15 mouse cellular contexts compared by ENCODE assay signal in genomic region chr1:188077561-188078195, GRCm38 (mm10).
DNase-seq lines count a peak whose midpoint lies in the region; ATAC-seq and TF ChIP-seq lines count a peak whose summit lies in the region.
"Had no signal": no experiment of that assay in that cellular context is flagged by ENCODE, and none has a peak within 500 bp of the region (broad histone marks: within the 10 kb centered on the region; RNA-seq: fewer than 3 reads in every experiment).

No protein-coding gene starts in this region.

- H3K9me3 ChIP-seq in heart, postnatal 0 days (replicated peaks; ENCODE audit: control insufficient read depth, low read length): no peaks in the 10 kb centered on the region
- H3K9me3 ChIP-seq: embryonic facial prominence, embryonic 12.5 days had no signal

- H3K27ac ChIP-seq in heart, postnatal 0 days (ENCODE audit: low read depth): no peak overlapping the region
- H3K27ac ChIP-seq: embryonic facial prominence, embryonic 12.5 days; heart, adult 2 months had no signal

- ATAC-seq in heart, postnatal 0 days (ENCODE audit: insufficient read depth, low read depth): peak; percentile 36; the same call in 1 of the 2 replicates
- no peak for ATAC-seq in granulocyte monocyte progenitor cell, adult 5-6 weeks (replicated peaks; ENCODE audit: poor library complexity, severe bottlenecking)
- ATAC-seq: forebrain, postnatal 0 days had no signal

- TF ChIP-seq CTCF in heart, postnatal 0 days (IDR thresholded peaks at IDR 0.05; ENCODE audit: low read depth): no peak

- peaks cover 25% of the 10 kb centered on the region; the same call in 1 of the 2 replicates for H3K4me1 ChIP-seq in heart, postnatal 0 days (ENCODE audit: control insufficient read depth, insufficient read depth)
- H3K4me1 ChIP-seq: embryonic facial prominence, embryonic 12.5 days had no signal

- no peaks in the 10 kb centered on the region for H3K27me3 ChIP-seq in heart, postnatal 0 days (ENCODE audit: control insufficient read depth, insufficient read depth, low read length)
- H3K27me3 ChIP-seq: embryonic facial prominence, embryonic 12.5 days had no signal

- no peak for DNase-seq in heart, postnatal 0 days (ENCODE audit: low spot score)
- DNase-seq in heart, adult 8-10 months (ENCODE audit: low spot score): no peak
- peak; percentile 25 for DNase-seq in NIH3T3 (ENCODE audit: low read depth)
- peak; percentile 79 for DNase-seq in adrenal gland, postnatal 14 days
- DNase-seq in cerebellum, adult 9-10 months: peak; percentile 98
- DNase-seq in frontal cortex, postnatal 10 days (ENCODE audit: low spot score in 2 of 2): no peak
- no peak for DNase-seq in right cerebral cortex, postnatal 25 days
- DNase-seq: forebrain, postnatal 0 days; heart, postnatal 36 days; kidney, adult 2 months; right cerebral cortex, postnatal 4 days; thymus, postnatal 14 days had no signal

- 75% methylated on average over 11 of the region's 11 CpGs for WGBS in heart, postnatal 0 days

- no peak overlapping the region for H3K4me3 ChIP-seq in heart, postnatal 0 days (ENCODE audit: low read depth, low read length)
- H3K4me3 ChIP-seq: embryonic facial prominence, embryonic 12.5 days; heart, adult 2 months had no signal

- H3K4me2 ChIP-seq in heart, postnatal 0 days (ENCODE audit: low read depth, low read length): no peak overlapping the region
- H3K4me2 ChIP-seq: embryonic facial prominence, embryonic 12.5 days had no signal

- TF ChIP-seq EP300 in heart, postnatal 0 days (IDR thresholded peaks at IDR 0.05; ENCODE audit: low read depth): no peak

- no peak overlapping the region for H3K9ac ChIP-seq in heart, postnatal 0 days (replicated peaks; ENCODE audit: low read depth, low read length)
- H3K9ac ChIP-seq: embryonic facial prominence, embryonic 12.5 days; forebrain, postnatal 0 days had no signal

- H3K36me3 ChIP-seq in heart, postnatal 0 days (replicated peaks; ENCODE audit: control insufficient read depth, insufficient read depth, low read length): no peaks in the 10 kb centered on the region
- H3K36me3 ChIP-seq: embryonic facial prominence, embryonic 12.5 days had no signal

Comparison
In these comparisons a context has a peak if more than half of its experiments do, and no peak if none do; other contexts are left out.
1. DNase-seq: peak in NIH3T3 (single experiment), adrenal gland, postnatal 14 days (single experiment) and cerebellum, adult 9-10 months (single experiment); none in heart, postnatal 0 days (single experiment), heart, adult 8-10 months (single experiment), frontal cortex, postnatal 10 days (0 of 2) and right cerebral cortex, postnatal 25 days (single experiment).